Mouse (Mus musculus): ENCODE measurements around the gene Gramd4.
"Not testable (repeated sequence)": the region's sequence is repeated elsewhere in the genome, so short reads cannot be mapped to it uniquely, and the experiment has no call there.

Gene Gramd4

DNA sequence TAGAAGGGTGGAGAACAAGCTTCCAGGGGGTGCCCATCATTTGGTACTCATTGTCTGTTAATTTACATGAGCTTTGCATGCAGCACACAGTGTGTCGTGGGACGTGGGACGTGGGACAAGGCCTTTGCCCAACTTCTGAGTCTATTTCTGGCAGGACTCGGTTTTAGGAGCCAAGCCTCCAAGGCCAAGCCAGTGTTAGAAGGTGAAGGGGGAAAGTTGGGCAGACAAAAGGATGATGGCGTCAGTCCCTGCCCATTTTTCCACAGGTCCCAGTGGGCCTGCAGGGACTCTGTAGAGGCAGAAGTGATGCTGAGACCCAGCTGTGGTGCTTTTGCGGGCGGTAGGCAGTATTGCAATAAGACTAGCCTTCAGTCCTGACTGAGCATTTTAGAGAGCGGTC is 33.1 kb downstream of the Gramd4 start:
- DNase-seq (ENCODE audit: low spot score in 2 of 2), result no peak

DNA sequence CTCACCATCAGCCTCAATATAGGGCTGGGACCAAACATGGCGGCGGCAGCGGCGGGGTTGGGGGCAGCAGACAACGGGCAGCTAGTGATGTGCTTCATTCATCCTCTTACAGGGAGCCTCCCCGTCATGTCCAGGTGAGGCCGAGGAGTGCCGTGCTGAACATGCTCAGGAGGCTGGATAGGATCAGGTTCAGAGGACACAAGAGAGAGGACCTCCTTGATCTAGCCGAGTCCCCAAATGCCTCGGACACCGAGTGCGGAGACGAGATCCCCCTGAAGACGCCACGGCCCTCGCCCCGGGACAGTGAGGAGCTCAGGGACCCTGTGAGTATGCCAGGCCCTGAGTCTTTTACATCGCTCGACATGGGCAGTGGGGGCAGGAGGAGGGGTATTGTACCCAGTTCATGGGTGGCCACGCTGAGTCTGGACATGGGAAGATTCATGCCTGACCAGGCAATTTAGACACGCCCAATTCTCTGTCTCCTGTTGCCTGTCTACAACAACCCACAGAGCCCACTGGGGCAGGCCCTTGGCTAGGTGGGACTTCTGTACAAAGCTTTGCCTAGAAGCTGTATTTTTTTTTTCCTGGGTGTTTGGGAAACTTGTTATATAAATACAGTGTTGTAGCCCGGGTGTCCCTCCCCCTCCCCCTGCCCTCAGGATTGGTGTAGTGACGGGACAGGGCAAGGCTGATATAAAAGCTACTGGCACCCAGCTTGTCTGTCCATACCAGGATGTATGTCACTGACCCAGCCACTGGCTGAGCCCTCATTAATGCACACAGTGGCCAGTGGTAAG is 33.9 kb downstream of the Gramd4 start:
- no peak for DNase-seq (ENCODE audit: low spot score in 2 of 2)

DNA sequence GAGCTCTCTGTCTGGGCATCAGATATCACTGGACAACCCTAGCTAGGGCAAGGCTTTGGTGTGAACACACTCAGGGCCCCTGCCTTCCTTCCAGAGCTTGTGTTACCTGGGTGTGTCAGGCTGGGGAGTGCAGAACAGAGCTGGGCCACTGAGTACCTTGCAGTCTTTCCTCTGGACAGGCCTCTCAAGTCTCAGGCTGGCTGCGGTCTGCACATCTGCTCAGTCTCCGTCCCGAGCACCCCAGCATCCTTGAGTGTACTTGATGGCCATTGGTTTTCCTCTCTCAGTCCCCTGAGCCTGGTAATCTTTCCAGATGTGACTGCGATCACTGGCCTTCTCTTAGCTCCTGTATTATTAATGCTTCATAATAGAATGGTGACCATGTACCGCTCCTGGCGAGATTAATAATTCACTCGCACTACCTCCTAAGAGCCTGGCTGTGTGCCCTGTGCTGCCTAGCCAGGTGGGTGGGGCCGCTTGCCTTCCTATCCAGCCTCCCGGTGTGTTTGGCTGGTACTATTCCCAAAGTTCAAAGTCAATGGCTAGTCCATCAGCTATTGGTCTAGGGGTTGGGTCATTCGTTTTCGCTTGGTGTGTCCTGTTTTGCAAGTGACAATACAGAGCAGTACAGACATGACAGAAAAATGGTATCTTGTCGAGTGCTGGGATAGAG is 34.6 kb downstream of the Gramd4 start:
- no peak for DNase-seq (ENCODE audit: low spot score in 2 of 2)

DNA sequence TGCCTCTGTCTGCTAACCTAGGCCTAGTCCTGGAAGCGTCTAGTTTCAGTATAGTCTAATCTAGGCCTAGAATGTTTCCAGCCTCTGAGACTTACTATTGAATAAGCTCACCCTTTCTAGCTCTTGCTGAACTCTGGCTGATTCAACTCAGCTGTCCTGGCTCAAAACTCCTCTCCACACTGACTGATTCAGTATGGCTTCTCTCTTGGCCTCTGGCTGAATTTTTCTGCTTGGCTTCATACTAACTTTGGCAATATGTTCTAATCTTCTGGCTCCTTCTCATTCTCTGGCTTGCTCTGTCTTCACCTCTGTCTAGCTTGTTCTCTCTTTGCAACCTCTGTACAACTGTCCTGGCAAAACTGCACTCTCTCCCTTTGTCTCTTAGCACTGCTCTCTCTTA is 35.7 kb downstream of the Gramd4 start:
- DNase-seq (ENCODE audit: low spot score in 2 of 2), result no peak

DNA sequence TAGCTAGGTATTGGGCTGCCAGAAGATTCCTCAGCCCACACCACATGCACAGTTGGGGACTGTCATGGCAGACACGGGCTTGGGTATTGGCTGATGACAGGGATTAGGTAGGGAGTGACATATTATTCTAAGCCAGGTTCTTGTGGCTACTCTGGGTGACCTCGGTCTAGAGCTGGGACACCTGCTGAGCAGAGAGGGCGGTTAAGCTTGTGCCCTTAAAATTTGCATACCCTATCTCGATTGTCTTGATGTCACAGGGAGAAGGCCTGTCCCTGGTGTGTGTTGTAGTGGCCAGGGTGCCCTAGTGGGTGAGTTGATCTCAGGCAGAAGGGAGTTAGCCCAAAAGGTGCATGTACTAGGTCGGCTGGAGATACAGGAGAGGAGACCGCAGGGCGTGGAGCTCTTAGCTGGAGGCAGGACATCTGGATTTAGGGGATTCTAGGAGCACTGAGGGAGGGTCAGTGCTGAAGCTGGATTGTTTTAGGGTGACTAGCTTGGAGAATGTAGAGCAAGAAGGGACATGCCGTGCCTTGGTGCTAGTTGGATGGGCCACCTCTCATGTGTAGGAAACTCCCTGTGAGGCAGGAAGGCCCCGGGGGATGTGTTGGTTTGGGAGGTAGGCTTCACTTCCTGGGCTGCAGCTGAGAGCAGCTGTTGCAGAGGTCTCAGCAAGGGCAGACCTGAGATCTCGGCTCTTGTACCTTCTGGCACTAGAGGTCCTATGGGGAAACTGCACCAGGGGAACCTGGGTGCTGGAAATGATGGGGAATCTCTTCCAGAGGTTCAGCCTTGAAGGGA is 37.0 kb downstream of the Gramd4 start:
- DNase-seq (ENCODE audit: low spot score in 2 of 2), result no peak

DNA sequence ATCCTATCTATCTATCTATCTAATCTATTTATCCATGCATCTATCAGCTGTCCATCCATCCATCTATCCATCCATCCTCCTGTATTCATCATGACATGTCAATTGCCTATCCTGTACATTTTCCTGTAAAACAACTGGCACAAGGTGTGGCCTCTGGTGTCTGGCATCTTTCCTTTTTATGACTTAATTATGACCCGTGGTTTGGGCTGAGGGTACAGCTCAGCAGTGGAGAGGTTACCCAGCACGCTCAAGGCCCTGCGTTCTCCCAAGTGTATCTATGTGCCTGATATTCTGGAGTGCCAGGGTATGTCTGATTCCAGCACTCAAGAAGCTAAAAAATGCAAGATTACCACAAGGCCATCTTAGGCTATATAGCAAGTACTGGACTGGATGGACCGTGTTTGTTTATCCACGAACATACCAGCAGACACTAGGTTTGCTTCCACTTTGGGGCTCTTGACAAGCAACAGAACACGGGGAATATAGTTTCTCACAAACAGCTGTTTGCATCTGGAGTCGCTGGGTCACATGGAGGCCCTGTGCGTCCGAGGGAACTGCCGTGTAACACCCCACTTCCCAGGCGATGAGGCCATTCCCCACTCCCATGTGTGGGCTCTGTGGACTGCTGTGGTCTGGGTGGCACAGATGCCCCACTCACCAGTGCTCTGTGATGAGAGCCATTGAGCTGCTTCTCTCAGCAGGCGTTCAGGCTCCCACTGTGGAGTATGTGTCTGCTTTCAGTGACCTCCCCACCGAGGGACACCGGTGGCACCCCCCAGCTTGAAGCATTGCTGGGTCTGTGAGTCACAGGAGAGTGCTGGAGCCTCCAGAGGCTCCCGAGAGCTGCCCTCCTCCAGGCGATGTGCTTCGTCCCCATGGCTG is 38.5 kb downstream of the Gramd4 start:
- no peak for DNase-seq (ENCODE audit: low spot score in 2 of 2)

- DNase-seq (ENCODE audit: low spot score in 2 of 2), result not testable (repeated sequence)
These were observed 39.1 kb downstream of the Gramd4 start for GRCm38 (mm10) chr15:86096604-86097020.

DNA sequence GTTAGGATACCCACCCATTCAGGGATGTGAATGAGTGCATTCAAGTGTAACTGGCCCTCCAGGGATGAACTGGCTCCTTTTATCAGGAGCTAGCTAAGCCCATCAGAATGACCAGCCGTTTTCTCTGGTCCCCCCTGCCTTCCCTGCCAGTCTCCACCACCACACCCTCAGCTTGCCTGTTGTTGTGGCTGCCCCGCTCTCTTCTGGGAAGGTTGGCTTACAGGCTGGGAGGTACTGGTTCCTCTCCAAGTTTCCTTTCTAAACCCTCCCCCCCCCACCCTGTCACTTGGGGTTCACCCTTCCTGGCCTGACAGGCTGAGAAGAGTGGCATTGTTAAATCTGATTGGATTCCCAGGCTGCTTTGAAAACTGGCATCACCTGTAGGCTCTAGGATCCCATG is 40.4 kb downstream of the Gramd4 start:
- no peak for DNase-seq (ENCODE audit: low spot score in 2 of 2)

- DNase-seq (ENCODE audit: low spot score in 2 of 2), result no peak
These were observed 44.1 kb downstream of the Gramd4 start for GRCm38 (mm10) chr15:86101585-86101984.

DNA sequence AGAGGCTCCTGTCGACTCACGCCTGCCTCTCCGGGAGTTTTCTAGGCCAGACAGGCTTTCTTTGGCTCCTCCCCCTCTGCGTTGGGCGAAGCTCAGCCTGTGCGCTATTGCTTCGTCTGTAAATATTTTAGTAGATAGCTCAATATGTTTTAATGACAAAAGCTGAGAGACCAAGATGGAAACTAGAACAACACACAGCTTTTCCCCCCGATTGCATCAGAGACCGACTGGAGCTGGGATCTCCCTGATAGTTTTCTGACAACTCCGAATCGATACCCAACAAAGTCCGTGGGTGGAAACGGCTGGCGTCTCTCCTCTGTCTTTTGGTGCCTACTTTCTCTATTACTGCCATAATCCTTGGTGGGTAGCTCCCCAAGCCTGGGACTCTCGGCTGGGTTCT is 44.8 kb downstream of the Gramd4 start:
- no peak for DNase-seq (ENCODE audit: low spot score in 2 of 2)

GRCm38 (mm10) chr15:86104401-86105344 is 47.2 kb downstream of the Gramd4 start:
- no peak for DNase-seq (ENCODE audit: low spot score in 2 of 2)

DNA sequence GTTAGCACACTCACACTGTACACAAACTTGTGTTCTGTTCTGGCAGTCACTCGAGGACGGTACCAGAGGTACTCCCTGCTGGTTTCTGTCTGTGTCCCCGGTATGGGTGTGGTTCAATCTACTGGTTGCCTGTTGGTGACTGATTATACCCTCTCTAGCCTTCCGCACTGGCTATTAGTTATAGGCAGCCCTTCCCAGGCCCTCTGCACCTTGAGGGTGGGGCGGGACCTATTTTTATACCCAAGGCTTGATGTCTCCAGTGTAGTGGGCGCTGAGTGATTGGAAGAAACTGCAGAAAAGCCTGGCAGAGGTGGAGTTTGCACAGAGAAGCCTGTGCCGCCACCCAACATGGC is 47.8 kb downstream of the Gramd4 start:
- no peak for DNase-seq (ENCODE audit: low spot score in 2 of 2)

DNA sequence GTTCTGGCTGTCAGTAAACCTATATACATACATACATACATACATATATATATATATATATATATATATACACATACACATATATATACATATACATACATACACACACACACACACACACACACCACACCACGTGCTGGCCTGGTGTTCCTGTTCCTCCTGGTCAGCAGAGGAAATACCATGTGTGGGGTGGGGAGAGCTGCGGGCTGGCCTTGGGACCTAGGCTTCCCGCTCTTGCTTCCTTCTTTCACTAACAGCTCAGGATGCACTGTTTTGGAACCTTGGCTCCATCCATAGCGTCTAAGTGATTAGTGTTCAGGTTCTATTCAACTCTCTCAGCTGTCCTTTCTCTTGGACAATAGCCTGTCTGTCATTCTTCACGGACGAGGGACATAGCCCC is 48.3 kb downstream of the Gramd4 start:
- DNase-seq (ENCODE audit: low spot score in 2 of 2), result no peak

GRCm38 (mm10) chr15:86107831-86108471 is 50.5 kb downstream of the Gramd4 start:
- no peak for DNase-seq (ENCODE audit: low spot score in 2 of 2)

GRCm38 (mm10) chr15:86109245-86109644 is 51.8 kb downstream of the Gramd4 start:
- no peak for DNase-seq (ENCODE audit: low spot score in 2 of 2)

- DNase-seq (ENCODE audit: low spot score in 2 of 2), result peak; percentile 49
These were observed 52.2 kb downstream of the Gramd4 start for GRCm38 (mm10) chr15:86109650-86110211.

GRCm38 (mm10) chr15:86110361-86111103 is 53.0 kb downstream of the Gramd4 start:
- no peak for DNase-seq (ENCODE audit: low spot score in 2 of 2)

DNA sequence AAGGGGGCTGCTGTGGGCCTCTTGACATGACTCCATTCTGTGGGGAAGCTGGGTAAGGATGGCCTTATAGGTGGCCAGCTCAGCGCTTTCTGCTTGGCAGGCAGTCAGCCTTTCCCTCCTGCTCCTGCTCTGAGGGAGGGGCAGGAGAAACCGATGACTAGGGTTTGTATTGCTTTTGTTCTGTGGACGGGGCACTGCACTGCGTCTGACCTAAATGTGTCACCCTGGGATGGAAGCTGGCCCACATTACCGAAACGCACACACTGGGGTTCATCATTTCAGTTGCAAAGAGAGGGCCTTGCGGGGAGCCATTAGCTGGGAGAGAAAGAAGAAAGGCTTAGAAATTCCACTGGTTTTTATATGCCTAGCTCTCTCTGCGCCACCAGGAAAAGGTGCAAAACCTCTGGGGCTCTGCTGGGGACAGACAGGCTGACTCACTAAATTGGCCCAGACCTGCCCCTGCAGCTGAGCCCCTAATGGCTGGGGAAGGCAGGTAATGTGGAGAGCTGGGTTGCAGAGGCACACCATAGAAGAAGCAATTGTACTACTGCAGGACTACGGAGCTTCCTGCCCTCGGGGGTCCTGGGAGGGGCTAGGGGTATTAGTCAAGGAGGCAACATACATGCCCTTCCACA is 55.3 kb downstream of the Gramd4 start:
- DNase-seq (ENCODE audit: low spot score in 2 of 2), result no peak
